Mouse (Mus musculus) fibroblast of lung, adult 2 months (primary cell): Measurements from ENCODE around the gene Cd8b1.
A peak's percentile ranks its signal among the peaks of the same experiment; 100 is the strongest.
"Not testable (repeated sequence)": the region's sequence is repeated elsewhere in the genome, so short reads cannot be mapped to it uniquely, and the experiment has no call there.

Source experiments
- DNase-seq: peaks from one replicate; pipeline ENCODE4 v3.0.0-alpha.2; 2011; ENCODE audit warnings: low read depth

Cd8b1 gene

GRCm38 (mm10) chr6:71322491-71322921, at the start of gene Cd8b1:
Gene Cd8b1, plus strand, starts transcription at chr6:71322788.
- no peak for DNase-seq

- no peak for DNase-seq
Observed at GRCm38 (mm10) chr6:71273715-71274114, 48.9 kb upstream of the Cd8b1 start.

- DNase-seq = no peak
Observed at GRCm38 (mm10) chr6:71274621-71275020, 48.0 kb upstream of the Cd8b1 start.

GRCm38 (mm10) chr6:71279418-71279817, 43.2 kb upstream of the Cd8b1 start:
- peak; percentile 11 for DNase-seq

- no peak for DNase-seq
Observed at GRCm38 (mm10) chr6:71293509-71293908, 29.1 kb upstream of the Cd8b1 start.

- no peak for DNase-seq
Observed at GRCm38 (mm10) chr6:71295303-71295702, 27.3 kb upstream of the Cd8b1 start.

GRCm38 (mm10) chr6:71298051-71298450, 24.5 kb upstream of the Cd8b1 start:
- no peak for DNase-seq

GRCm38 (mm10) chr6:71298751-71299150, 23.8 kb upstream of the Cd8b1 start:
- DNase-seq = no peak

- no peak for DNase-seq
Observed at GRCm38 (mm10) chr6:71302097-71302731, 20.4 kb upstream of the Cd8b1 start.

- no peak for DNase-seq
Observed at GRCm38 (mm10) chr6:71307486-71307885, 15.1 kb upstream of the Cd8b1 start.

GRCm38 (mm10) chr6:71321826-71322283, 733 bp upstream of the Cd8b1 start, which contains the start of gene Smyd1:
Gene Smyd1, minus strand, starts transcription at chr6:71322233.
- DNase-seq = no peak

GRCm38 (mm10) chr6:71324816-71325215, 2.2 kb downstream of the Cd8b1 start:
- DNase-seq = no peak

GRCm38 (mm10) chr6:71329881-71330280, 7.3 kb downstream of the Cd8b1 start:
- DNase-seq = no peak

GRCm38 (mm10) chr6:71330486-71330885, 7.9 kb downstream of the Cd8b1 start:
- no peak for DNase-seq

GRCm38 (mm10) chr6:71331491-71331890, 8.9 kb downstream of the Cd8b1 start:
- DNase-seq = not testable (repeated sequence)

GRCm38 (mm10) chr6:71332236-71332965, 9.8 kb downstream of the Cd8b1 start:
- DNase-seq = no peak

- DNase-seq = no peak
Observed at GRCm38 (mm10) chr6:71333031-71333430, 10.4 kb downstream of the Cd8b1 start.

GRCm38 (mm10) chr6:71333578-71334273, 11.1 kb downstream of the Cd8b1 start:
- DNase-seq = no peak

GRCm38 (mm10) chr6:71337666-71338065, 15.1 kb downstream of the Cd8b1 start:
- no peak for DNase-seq

GRCm38 (mm10) chr6:71338941-71339340, 16.4 kb downstream of the Cd8b1 start:
- DNase-seq = no peak

GRCm38 (mm10) chr6:71339351-71339750, 16.8 kb downstream of the Cd8b1 start:
- DNase-seq = no peak

- no peak for DNase-seq
Observed at GRCm38 (mm10) chr6:71341179-71341578, 18.6 kb downstream of the Cd8b1 start.

- no peak for DNase-seq
Observed at GRCm38 (mm10) chr6:71348006-71348405, 25.4 kb downstream of the Cd8b1 start.
